Mouse (Mus musculus) limb, embryonic 15.5 days (tissue): ENCODE data around the gene H2-T24. TPM values are rescaled to one million over a fixed set of nuclear protein-coding genes. Genes with fewer than 3 reads are reported as not detected.
A peak's percentile ranks its signal among the peaks of the same experiment; 100 is the strongest.
"Not testable (repeated sequence)": the region's sequence is repeated elsewhere in the genome, so short reads cannot be mapped to it uniquely, and the experiment has no call there.

Experiments
- ATAC-seq: fragments of 200-750 bp; cut with Nextera tagmentation; 2 replicates; pipeline ENCODE4 v1.8.0; 2017; ENCODE audit warnings: low read depth, moderate TSS enrichment; ENCODE audit not compliant: insufficient number of reproducible peaks, low FRiP score, low TSS enrichment
- H3K27ac ChIP-seq: fragments of 300-500 bp; sonication (generic); 2 replicates; pipeline ENCODE4 v1.5.1; 2015; ENCODE audit warnings: moderate library complexity, mild to moderate bottlenecking, inconsistent platforms
- H3K27me3 ChIP-seq: fragments of 300-500 bp; sonication (generic); 2 replicates; pipeline ENCODE4 v1.6.1; 2015; ENCODE audit warnings: inconsistent platforms
- H3K36me3 ChIP-seq: fragments of 300-500 bp; sonication (generic); 2 replicates; pipeline ENCODE4 v1.6.1; 2015; ENCODE audit warnings: inconsistent platforms
- H3K4me1 ChIP-seq: fragments of 300-500 bp; sonication (generic); 2 replicates; pipeline ENCODE4 v1.6.1; 2015; ENCODE audit warnings: inconsistent platforms
- H3K4me2 ChIP-seq: fragments of 300-500 bp; sonication (generic); 2 replicates; pipeline ENCODE4 v1.6.1; 2015; ENCODE audit warnings: mild to moderate bottlenecking, inconsistent platforms
- H3K4me3 ChIP-seq: fragments of 300-500 bp; sonication (generic); 2 replicates; pipeline ENCODE4 v1.5.1; 2015; ENCODE audit warnings: mild to moderate bottlenecking, inconsistent platforms
- H3K9ac ChIP-seq: fragments of 300-500 bp; sonication (generic); 2 replicates; pipeline ENCODE4 v1.6.1; 2015; ENCODE audit warnings: inconsistent platforms
- H3K9me3 ChIP-seq: fragments of 300-500 bp; sonication (generic); 2 replicates; pipeline ENCODE4 v1.6.1; 2016; ENCODE audit warnings: inconsistent platforms
- WGBS: fragments of 180-500 bp; shearing (Covaris S2); methylation state at CpG from one replicate; pipeline ENCODE4 v1.1.7; 2015; 5-methylcytosine and 5-hydroxymethylcytosine counted together
- polyA plus RNA-seq: library from polyadenylated mRNA; unstranded; fragments of >200 nt; fragmentation: Nextera tagmentation; extraction: Ambion mirVana; gene quantifications from 2 replicates; pipeline ENCODE4 v1.2.1, GENCODE M21; 2015

Gene H2-T24
- polyA plus RNA-seq, 1 experiment from 2014 or later = 2.9 TPM

DNA sequence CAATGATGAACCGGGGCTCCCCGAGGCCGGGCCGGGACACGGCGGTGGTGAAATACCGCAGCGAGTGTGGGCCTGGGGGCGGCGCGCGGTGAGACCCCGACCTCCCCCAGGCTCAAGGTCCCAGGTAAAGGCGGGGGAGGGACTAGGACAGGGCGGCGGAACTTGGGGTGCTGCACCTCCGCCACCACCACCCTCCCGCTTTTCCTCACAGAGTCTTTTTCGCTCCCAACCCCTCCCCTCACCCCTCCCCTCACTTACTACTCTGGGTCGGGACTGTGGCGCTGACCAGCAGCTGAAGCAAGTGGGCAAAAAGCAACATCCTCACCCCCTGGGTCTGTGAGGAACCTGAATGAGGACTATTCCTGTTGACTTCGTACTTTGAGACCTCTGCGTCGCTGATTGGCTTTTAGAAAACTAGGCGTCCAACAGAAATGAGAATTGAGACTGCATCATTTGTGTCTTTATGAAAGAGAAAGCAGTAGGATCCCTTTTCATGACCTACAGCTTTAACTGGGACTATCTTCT lies 12.1 kb upstream of the H2-T24 start, which contains the start of gene H2-T23:
Gene H2-T23 (minus strand): TSS at position 505 of the 525 bp plus-strand sequence.
- peak within 1 kb of the TSS; percentile 51 for H3K4me3 ChIP-seq
- peak within 1 kb of the TSS; percentile 39; the same call in 1 of the 2 replicates for H3K9ac ChIP-seq
- not testable (repeated sequence) for H3K27ac ChIP-seq, H3K36me3 ChIP-seq, H3K27me3 ChIP-seq, H3K9me3 ChIP-seq
- peak; percentile 45; the same call in 1 of the 2 replicates for ATAC-seq
- H3K4me2 ChIP-seq = peak within 1 kb of the TSS; percentile 90
- H3K4me1 ChIP-seq = peaks cover 10% of the 10 kb centered on the region; the same call in 1 of the 2 replicates
- WGBS = under 1% methylated on average over 25 of the region's 25 CpGs

GRCm38 (mm10) chr17:36031583-36032331 lies 11.4 kb upstream of the H2-T24 start:
- 0 out of 2 replicates have a peak, but pooled peaks have one; percentile 30 for ATAC-seq
- 2% methylated on average over 40 of the region's 40 CpGs for WGBS
- H3K27me3 ChIP-seq, H3K9me3 ChIP-seq, H3K36me3 ChIP-seq, H3K27ac ChIP-seq: not testable (repeated sequence)
- peak overlapping the region; percentile 51 for H3K4me3 ChIP-seq
- H3K4me2 ChIP-seq = peak overlapping the region; percentile 90
- peaks cover 10% of the 10 kb centered on the region; the same call in 1 of the 2 replicates for H3K4me1 ChIP-seq
- peak overlapping the region; percentile 39; the same call in 1 of the 2 replicates for H3K9ac ChIP-seq

- H3K36me3 ChIP-seq, H3K9ac ChIP-seq, ATAC-seq, H3K27ac ChIP-seq, H3K9me3 ChIP-seq, H3K27me3 ChIP-seq: not testable (repeated sequence)
- Histone ChIP-seq H3K4me2 (peak overlapping the region; percentile 90), H3K4me1 (peaks cover 10% of the 10 kb centered on the region; the same call in 1 of the 2 replicates), H3K4me3 (peak overlapping the region; percentile 51)
- WGBS = 38% methylated on average over 8 of the region's 8 CpGs
Measured at GRCm38 (mm10) chr17:36030703-36031582, 10.6 kb upstream of the H2-T24 start.

DNA sequence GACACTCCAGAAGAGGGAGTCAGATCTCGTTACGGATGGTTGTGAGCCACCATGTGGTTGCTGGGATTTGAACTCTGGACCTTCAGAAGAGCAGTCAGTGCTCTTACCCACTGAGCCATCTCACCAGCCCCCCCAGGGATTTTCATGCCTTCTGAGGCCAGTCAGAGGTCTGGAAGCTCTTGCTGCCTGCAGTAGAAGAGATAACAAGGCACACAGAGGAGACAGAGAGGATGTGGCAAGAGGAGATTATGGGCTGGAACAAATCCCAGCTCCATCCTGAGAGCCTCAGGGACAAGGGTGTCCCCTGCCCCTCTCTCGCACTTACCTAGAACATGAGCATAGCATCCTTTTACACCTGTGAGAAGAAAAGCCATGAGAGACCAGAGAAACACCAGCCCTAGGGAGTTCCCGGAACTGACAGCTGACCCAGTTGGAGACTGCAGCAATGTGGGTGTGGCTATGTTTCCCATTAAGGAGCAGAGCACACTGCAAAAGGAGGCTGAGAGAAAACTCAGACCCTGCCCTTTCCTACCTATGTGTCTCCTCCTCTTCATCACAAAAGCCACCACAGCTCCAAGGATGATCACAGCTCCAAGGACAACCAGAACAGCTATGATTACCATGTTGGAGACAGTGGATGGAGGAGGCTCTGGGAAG lies 9.8 kb upstream of the H2-T24 start:
- WGBS = 73% methylated on average over 4 of the region's 4 CpGs
- H3K4me1 ChIP-seq = peaks cover 10% of the 10 kb centered on the region; the same call in 1 of the 2 replicates
- not testable (repeated sequence) for ATAC-seq, H3K9ac ChIP-seq, H3K9me3 ChIP-seq, H3K27me3 ChIP-seq, H3K27ac ChIP-seq, H3K4me2 ChIP-seq, H3K4me3 ChIP-seq, H3K36me3 ChIP-seq

GRCm38 (mm10) chr17:36028879-36029619 lies 8.7 kb upstream of the H2-T24 start:
- WGBS = 86% methylated on average over 7 of the region's 7 CpGs
- Histone ChIP-seq H3K4me2 (no peak overlapping the region), H3K27ac (no peak overlapping the region), H3K36me3 (no peaks in the 10 kb centered on the region), H3K4me1 (peaks cover 14% of the 10 kb centered on the region; the same call in 1 of the 2 replicates), H3K4me3 (no peak overlapping the region), H3K27me3 (no peaks in the 10 kb centered on the region), H3K9ac (no peak overlapping the region), H3K9me3 (no peaks in the 10 kb centered on the region)
- no peak for ATAC-seq

DNA sequence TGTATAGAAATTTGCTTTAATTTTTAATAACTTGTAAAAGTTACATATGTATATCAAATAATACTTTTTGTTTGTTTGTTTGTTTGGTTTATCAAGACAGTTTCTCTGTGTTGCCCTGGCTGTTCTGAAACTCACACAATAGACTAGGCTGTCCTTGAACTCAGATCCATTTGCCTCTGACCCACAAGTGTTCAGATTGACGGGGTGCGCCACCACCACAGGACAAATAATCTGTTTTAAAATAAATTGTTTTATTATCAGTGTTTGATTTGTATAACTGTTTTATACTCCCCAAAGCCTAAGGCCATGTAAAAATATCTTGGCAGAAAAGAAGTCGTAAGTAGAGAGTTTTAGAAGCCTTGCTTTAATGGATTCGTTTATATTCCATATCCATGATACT lies 7.3 kb upstream of the H2-T24 start:
- Histone ChIP-seq H3K4me2 (no peak overlapping the region), H3K9ac (no peak overlapping the region), H3K36me3 (no peaks in the 10 kb centered on the region), H3K4me1 (peaks cover 20% of the 10 kb centered on the region), H3K27ac (no peak overlapping the region), H3K27me3 (no peaks in the 10 kb centered on the region), H3K4me3 (no peak overlapping the region), H3K9me3 (no peaks in the 10 kb centered on the region)
- no peak for ATAC-seq
- 86% methylated on average over 4 of the region's 4 CpGs for WGBS

DNA sequence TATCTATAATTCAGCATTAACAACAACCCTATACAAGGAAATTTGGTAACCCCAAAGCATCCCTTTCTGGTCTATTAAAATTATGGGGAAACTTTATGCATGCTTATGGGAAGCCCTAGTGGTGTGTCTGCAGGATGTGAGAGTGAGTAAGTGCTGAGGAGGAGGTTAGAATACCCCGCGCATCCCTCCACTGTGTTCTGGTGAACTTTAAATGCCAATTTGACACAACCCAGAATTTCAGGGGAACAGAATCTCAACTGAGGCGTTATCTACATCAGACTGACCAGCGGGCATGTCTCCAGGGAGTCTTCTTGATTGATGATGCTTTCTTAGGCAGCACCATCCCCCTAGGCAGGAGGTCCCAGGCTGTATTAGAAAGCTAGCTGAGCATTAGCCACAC lies 5.5 kb upstream of the H2-T24 start:
- 85% methylated on average over 4 of the region's 4 CpGs for WGBS
- H3K36me3 ChIP-seq = no peaks in the 10 kb centered on the region
- H3K27ac ChIP-seq = no peak overlapping the region
- H3K4me2 ChIP-seq = no peak overlapping the region
- H3K4me3 ChIP-seq = no peak overlapping the region
- peaks cover 10% of the 10 kb centered on the region for H3K4me1 ChIP-seq
- H3K9me3 ChIP-seq = no peaks in the 10 kb centered on the region
- no peak for ATAC-seq
- no peak overlapping the region for H3K9ac ChIP-seq
- no peaks in the 10 kb centered on the region for H3K27me3 ChIP-seq

DNA sequence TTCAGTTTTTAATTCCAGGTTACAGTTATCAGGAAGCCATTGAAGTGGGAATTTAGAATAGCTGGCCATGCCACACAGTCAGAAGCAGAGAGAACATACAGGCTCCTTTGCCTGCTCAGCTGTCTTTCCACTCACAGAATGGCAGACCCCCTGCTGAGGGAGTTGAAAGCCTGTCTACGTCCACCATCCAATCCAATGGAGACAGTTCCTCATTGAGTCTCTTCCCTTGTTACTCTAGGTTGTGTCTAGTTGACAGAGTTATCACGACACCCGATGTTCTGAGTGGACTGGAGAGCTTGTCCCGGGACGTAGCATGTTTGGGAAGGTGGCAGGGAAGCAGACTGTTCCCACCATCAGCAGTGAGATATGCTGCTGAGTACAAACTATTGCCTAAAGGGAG lies 4.8 kb upstream of the H2-T24 start:
- WGBS = 73% methylated on average over 5 of the region's 5 CpGs
- no peak overlapping the region for H3K4me3 ChIP-seq
- no peak overlapping the region for H3K9ac ChIP-seq
- no peak overlapping the region for H3K4me2 ChIP-seq
- ATAC-seq = no peak
- peaks cover 10% of the 10 kb centered on the region for H3K4me1 ChIP-seq
- H3K9me3 ChIP-seq = no peaks in the 10 kb centered on the region
- H3K27ac ChIP-seq = no peak overlapping the region
- H3K36me3 ChIP-seq = no peaks in the 10 kb centered on the region
- no peaks in the 10 kb centered on the region for H3K27me3 ChIP-seq

DNA sequence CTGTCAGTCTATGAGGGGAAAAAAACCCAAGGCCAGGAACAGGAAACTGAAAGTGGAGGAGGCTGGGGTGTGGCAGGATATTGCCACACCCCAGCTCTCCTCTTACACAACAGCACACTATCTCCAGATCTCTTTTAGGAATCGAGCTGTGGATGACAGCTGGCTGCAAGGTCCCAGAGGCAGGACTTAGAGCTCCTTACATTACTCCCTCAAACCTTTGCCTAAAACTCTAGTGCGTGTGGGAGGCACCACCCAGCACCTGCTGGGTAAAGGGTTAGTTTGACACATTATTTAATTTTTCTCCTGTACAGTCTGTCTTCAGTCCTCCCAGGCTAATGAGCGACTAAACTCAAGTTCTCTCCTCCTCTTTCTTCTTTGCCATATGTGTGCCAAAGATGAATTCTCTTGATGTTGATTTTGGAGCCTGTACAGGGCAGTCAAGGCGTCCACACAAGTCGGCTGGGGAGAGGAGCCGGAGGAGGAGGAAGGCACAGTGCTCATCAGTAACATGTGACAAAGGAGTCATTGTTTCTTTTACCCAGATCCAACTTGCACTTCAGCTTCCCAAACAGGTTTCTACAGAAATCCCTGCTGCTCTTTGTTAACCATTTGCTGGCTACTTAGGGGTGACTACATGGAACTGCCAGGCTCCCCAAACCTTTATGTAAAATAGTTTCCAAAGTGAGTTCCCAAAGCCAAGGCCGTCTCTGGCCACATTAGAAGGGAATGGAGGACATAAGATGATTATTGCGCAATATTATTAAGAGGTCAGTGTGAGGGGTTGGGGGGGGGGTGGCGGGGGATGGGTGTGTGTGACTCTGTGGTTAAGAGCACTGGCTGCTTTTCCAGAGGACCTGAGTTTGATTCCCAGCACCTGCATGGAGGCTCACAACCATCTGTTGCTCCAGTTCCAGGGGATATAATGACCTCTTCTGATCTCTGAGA lies 3.6 kb upstream of the H2-T24 start:
- H3K9me3 ChIP-seq = no peaks in the 10 kb centered on the region

DNA sequence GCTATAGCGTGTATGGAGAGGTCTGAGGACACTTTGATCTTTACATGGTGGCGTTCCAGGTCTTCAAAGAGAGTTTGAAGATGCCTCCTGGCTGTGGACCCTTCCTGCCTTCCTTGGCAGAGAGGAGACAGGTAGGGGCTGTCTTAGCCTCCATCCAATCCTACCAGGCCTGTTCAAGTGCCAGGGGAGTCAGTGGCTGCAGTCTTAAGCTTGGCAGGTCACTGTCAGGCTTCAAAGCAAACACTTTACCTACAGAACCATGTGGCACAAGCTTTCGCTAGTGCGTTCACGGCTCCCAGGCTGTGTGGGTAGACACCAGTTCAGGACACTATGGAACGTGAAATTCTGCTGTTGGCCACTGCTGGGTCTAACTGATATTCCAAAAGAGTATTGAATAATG lies 2.6 kb upstream of the H2-T24 start:
- H3K27me3 ChIP-seq = no peaks in the 10 kb centered on the region
- no peak for ATAC-seq
- peaks cover 10% of the 10 kb centered on the region for H3K4me1 ChIP-seq
- no peak overlapping the region for H3K27ac ChIP-seq
- H3K4me3 ChIP-seq = no peak overlapping the region
- no peak overlapping the region for H3K9ac ChIP-seq
- no peaks in the 10 kb centered on the region for H3K9me3 ChIP-seq
- 87% methylated on average over 6 of the region's 6 CpGs for WGBS
- no peak overlapping the region for H3K4me2 ChIP-seq
- no peaks in the 10 kb centered on the region for H3K36me3 ChIP-seq

More for the DNA sequence above, 3.6 kb upstream of the H2-T24 start:
- Histone ChIP-seq H3K4me3 (no peak overlapping the region), H3K27me3 (no peaks in the 10 kb centered on the region), H3K4me1 (peaks cover 10% of the 10 kb centered on the region), H3K4me2 (no peak overlapping the region), H3K27ac (peak overlapping the region; percentile 76), H3K36me3 (no peaks in the 10 kb centered on the region), H3K9ac (no peak overlapping the region)
- no peak for ATAC-seq
- WGBS = 58% methylated on average over 9 of the region's 9 CpGs
